Mouse (Mus musculus) kidney, postnatal 36 days (tissue): ENCODE measurements around the gene Irak2.

ENCODE experiments used
- DNase-seq, 2 experiments: peaks; one replicate each; pipeline ENCODE4 v3.0.0; 2021 to 2022; ENCODE audit warnings: mixed read lengths in 2 of 2

The Irak2 gene

DNA sequence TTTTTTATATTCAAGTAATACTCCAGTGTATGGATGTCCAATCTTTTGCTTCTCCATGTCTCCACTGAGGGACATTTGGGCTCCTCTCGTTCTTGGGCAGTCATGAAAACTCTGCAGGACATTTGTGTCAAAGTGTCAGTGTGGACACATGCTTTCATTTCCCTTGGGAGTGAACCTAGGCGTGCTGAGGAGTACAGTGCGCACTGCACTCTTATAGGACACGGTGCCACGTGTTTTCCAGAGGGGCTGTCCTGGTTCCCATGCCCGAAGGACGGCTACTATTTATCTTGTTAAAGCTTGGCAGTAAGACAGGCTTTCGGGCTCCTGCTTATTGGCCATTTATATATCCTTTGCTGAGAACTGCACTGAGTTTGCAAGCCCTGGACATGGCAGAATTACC lies 4.3 kb downstream of the Irak2 start:
- DNase-seq = no peak

DNA sequence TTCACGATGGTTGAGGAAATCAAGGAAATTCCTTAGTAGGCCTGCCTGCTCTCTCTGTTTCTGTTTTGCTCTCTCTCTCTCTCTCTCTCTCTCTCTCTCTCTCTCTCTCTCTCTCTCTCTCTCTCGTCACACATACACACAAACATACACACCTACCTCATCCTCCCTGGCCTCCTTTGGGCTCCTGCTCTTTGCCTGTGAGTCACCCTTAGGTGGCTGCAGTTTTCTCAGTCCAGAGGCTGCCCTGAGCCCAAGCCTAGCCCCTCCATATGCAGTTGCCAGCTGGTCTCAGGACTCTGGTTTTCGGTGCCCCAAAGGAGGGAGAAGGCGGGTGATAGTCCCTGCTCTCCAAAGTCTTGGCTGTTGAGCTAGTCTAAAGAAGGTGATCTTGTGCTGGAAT lies 4.8 kb downstream of the Irak2 start:
- DNase-seq = no peak

DNA sequence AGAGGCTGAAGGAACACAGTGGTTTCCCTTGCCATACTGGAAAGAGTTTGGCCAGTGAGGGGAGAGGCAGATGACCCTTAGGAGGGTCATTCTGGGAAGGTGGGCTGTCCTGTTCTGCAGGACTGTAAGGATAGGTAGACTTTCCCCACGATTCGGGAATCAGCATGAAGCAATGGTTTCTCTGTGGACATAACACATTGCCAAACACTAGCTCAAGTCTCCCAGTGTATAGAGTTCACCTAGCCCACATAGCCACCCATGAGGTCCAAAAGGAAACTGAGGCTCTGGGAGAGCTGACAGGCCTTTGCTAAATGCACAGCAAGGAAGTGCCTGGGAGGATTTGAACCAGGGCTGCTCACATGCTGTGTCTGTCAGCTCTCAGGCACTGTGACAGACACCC lies 5.7 kb downstream of the Irak2 start:
- DNase-seq = no peak

DNA sequence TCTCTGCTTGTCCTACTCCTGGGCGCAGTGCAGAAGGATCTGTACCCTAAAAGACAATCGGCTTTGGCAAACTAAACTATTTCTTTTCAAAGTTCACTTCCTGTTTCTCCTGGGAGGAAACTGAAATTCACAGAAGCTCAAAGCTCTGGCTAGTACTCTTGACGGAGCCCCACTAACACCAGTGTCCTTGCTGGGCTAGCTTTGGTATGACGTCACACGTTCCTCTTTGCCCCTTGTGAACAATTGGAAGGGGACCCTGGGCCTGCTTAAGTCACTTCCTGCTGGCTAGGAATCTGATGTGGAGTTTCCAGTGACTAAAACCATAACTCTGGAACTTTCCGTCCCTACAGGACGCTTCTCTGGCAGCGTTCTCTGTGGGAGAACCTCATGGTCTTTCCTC lies 6.5 kb downstream of the Irak2 start:
- DNase-seq = peak; percentile 64 to 87

DNA sequence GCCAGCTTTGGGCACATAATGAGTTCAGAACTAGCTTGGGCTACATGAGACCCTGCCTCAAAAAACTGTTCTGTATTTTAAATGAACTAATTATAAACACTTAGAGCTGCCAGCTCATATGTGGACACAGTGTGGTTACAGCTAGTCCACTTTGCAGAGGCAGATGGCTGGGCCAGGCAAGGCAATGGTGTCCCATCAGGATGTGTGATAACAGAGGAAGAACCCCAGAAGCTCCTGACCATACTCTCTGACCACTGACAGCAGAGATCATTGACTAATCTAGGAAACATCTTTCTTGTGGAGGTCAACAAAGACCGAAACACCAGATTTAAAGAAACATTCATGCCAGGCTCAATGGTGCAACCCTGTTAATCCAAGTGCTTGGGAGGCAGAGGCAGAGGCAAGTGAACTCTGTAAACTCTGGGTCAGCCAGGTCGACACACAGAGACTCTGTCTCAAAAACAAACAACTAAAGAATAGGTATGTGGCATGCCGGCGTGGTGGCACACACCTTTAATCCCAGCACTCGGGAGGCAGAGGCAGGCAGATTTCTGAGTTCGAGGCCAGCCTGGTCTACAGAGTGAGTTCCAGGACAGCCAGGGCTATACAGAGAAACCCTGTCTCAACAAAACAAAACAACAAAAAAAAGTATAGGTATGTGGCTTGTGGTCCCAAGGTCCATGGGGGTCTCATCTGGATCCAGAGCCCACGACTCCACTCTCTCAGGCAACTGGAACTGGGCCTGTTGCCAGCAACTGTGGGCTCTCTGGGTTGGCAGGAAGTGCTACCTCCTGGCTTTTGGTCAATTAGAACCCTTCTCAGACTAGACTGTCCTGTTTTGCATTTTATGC lies 11.3 kb downstream of the Irak2 start:
- DNase-seq = peak; percentile 26 to 54

DNA sequence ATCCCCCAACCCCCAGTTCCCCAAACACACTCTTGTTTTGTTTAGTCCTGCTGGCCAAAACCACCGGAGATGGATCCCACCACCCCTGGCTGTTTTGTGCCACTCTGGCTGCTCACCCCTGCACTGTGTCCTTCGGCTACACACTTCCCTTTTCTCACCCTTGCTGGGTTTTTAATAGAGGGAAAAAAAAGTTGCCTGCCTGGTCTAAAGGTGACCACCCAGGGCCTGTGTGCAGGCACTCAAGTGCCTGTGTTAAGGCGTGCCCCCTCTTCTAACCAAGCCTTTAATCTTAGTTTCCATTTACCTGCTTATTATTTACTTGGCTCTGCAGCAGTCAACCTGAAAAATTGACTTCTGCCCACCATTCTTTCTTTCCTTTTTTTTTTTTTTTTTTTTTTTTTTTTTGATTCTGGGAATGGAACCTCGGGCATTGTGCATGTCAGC lies 12.0 kb downstream of the Irak2 start:
- no peak for DNase-seq

DNA sequence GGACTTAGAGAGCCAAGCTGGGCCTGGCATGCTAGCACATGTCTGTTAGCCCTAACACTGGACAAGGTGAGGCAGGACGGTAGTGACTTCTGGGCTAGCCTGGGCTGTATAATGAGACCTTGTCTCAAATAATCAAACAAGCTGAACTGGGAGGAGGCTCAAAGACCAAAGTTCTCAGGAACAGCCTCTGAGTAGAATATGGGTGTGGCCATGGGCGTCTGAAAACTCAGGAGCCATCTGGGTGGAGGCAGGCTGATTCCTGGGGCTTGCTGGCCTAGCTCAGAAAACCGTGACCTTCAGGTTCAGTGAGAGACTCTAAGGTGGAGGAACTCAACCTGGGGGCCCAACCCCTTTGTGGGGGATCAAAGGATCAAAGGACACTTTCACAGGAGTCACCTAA lies 13.4 kb downstream of the Irak2 start:
- peak in 1 of 2 experiments; percentile 17 for DNase-seq

DNA sequence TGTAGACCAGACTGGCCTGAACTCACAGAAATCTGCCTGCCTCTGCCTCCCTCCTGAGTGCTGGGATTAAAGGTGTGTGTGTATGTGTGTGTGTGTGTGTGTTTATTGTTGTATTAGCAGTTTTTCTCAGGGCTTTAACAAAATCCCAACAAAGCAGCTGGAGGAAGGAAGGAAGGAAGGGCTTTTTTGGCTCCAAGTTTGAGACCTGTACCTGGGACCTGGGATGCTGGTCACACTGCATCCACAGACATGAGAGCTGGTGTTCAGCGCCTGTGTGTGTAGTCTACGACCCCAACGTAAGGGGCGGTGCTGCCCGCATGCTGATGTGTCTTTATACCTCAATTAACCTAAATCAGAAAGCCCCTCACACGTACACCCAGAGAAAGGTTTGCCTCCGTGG lies 15.3 kb downstream of the Irak2 start:
- no peak for DNase-seq

DNA sequence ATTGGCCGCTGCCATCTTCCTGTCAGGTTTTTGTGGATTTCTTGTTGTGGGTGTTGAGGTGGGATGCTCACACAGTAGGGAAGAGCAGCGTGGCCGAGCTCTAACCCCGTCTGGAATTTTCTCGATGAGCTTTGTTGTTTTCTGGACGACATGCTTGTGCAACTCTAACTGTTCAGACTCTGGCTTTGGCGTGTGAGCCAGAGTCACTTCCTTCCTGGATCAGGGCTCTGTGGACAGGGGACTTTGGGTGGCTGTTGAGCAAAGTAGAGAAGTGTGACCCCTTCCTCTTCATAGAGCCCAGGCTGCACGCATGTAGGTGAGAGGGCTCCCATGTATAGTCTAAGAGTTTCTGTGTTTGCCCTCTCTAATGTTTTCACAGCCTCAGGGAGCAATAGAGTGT lies 15.8 kb downstream of the Irak2 start:
- peak; percentile 28 to 35 for DNase-seq

DNA sequence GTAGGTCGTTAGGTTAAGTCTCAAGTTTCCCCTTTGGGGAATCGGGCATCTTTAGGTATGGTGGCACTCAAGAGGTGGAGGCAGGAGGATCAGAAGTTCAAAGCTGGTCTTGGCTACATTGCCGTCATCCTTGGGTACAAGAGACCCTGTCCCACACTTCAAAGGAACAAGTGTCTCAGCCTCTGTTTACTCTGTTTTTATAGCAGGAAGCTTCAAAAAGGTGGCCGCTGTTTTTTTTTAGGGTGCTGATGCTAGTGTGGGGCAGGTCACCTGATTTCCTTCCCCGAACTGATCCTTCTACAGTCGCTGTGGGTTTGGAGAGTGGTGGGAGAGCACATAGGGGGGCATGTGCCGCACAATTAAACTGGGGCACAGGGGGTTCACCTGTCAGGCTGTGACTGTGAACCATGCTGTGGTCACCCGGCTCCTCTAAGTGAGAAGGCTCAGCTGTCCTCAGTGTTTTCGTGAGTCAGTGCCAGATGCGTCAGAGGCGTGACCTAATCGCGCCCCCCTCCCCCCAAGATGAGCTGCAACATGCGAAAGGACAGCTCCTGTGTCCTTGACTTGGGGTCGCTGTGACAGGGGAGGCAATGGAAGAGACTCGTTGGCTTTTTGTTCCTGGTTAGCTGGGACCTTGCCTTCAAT lies 16.6 kb downstream of the Irak2 start:
- peak; percentile 26 to 40 for DNase-seq

DNA sequence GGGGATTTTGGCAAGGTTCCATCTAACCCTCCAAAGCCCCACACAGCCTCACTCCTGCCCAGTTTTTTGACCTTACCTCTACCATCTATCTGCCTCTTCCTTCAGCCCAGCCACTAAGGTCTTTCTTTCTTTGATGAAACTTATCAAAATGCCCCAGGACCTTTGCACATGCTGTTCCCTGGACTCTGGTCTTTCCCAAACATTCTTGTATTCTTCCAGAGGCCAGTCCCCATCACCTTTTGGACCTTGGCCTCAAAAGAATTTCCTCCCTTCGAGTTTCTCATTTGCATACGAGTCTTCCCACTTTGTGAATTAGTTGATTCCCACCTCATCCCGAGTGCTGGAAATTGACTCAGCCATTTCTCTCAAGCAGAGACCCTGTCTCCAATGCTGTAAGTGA lies 17.2 kb downstream of the Irak2 start:
- DNase-seq = peak in 1 of 2 experiments; percentile 57

DNA sequence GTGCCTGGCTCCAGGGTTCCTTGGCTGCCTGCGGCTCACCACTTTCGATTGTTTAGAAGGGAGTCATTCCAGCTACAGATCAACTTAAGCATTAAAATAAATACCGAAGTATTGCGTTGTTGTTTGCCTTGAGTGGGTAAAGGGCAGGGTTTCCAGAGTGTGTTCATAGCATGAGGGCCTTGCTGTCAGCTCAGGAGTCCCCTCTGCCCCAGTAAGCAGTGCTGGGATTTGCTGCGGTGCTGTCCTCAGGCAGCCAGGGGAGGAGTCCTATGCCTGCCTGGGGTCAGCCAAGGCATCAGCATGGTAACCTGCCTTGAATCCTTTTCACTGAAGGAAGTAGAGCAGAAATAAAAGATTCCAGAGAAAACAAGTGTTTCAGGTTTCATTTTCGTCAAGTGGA lies 18.6 kb downstream of the Irak2 start:
- DNase-seq = peak; percentile 44 to 50

DNA sequence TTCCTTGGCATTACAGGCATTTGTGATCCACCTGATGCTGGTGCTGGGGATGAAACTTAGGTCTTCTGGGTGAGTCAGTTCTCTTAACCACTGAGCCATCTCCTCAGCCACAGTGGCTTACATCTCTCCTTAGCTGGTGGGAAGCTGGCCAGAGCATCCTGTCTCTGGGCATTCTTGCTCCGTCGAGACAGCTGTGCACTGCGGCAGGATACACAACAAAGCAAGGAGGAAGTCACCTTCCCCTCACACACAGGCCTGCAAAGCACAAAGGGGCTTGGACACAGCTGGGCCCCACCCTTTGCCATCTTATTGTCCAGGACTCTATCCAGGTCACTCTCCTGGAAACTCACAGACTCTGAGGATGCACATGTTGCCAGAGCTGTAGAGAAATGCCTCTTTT lies 20.0 kb downstream of the Irak2 start:
- DNase-seq = peak; percentile 67 to 69

DNA sequence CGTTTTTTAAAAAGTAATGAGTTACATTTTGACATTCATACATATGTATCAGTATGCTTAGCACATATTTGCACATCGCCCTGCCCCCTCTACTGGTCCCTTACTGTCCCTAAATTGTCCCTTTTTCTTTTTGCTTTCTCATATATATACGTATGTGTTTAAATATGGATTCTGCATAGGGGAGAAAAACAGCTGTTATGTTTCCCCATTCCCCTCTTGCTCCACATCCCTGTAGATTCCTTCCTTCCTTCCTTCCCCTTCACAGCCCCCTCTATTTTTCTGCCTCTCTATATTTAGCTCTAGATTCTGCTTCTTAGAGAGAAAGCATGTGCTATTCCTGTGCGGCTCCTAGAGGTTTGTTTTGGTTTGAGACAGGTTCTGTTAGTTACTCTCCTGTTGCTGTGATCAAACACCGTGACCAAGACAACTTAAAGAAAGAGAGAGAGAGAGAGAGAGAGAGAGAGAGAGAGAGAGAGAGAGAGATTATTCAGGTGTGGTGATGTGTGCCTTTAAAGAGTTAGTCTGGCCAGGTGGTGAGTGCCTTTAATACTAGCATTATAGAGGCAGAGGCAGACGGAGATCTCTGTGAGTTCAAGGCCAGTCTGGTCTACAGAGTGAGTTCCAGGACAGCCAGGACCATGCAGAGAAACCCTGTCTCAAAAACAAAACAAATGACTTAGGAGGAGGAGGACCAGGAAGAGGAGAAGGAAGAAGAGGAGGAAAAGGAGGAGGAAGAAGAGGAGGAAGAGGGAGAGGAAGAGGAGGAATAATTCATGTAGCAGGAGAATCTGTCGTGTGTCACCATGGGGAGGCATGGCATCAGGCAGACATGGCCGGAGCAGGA lies 21.6 kb downstream of the Irak2 start:
- DNase-seq = no peak

DNA sequence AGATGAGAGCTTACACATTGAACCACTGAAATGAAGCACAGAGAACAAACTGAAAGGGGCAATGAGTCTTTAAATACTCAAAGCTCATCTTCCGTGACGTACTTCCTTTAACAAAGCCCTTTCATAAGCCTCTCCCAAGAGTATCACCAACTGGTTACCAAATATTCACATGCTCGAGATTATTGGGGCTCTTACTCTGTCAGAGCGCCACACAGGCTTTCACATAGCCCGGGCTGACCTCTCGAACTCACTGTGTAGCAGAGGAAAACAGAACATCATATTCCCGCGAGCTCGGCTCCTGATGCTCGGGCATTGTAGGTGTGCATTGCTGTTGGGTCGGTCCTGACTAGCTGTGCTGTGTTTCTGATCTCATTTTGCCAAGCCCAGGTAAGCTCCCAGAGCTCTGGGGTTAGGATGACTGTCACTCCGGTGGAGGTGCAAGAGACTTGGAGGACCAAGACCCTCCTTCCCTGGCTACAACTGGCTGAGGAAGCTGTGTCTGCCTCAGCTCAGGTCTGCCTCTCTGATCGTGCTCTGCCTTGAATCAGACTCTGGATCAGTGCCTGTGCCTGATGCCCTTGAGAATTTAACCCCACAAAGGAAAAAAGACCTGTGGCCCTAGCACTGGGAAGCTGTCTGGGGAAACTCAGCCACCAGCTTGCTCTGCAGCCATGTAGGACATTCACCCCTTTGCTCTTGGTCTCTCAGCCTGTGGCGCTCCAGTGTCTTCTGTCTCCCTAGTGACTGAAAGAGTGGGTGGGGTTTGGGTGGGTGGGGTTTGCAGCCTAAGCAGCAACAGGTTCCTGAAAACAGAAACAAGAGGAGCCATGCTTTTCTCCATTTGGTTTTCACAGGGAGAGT lies 22.5 kb downstream of the Irak2 start:
- DNase-seq = peak; percentile 27 to 35

DNA sequence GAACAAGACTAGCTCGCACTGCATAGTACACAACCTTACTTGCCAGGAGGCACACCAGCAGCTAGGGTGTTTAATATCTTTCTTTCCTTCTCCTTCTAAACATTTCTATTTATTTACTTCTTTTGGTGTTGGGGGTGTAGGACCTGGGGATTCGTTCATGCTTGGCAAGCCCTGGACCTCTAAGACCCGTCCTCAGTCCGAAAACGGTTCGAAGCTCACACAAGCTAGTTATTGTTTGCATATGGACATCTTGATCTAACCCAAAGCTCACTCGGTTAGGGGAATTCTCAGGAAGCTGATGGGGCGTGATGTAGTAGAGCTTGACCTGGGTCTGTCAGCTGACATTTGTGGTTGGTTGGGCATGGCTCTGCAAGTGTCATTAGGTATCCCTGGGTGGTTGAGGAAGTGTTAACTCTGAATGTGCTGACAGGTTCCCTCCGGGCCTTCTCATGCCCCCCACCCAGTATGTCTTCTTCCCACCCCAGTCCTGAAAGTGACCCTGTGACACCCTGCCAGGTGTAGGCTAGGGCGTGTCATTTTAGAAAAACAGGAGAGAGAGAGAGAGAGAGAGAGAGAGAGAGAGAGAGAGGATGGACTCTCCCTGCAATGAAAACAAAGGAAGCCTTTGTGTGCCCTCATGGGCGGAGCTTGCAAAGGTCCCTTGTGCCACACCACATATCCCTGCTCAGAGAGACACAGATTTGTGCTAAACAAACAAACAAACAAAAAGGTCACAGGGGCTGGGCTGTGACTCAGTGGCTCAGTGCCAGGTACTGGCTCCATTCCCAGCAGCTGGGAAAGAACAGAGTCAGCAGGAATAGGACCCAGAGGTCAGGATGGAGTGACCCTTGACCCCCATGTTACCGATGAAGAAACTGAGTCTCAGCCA lies 23.3 kb downstream of the Irak2 start:
- peak; percentile 89 to 94 for DNase-seq

DNA sequence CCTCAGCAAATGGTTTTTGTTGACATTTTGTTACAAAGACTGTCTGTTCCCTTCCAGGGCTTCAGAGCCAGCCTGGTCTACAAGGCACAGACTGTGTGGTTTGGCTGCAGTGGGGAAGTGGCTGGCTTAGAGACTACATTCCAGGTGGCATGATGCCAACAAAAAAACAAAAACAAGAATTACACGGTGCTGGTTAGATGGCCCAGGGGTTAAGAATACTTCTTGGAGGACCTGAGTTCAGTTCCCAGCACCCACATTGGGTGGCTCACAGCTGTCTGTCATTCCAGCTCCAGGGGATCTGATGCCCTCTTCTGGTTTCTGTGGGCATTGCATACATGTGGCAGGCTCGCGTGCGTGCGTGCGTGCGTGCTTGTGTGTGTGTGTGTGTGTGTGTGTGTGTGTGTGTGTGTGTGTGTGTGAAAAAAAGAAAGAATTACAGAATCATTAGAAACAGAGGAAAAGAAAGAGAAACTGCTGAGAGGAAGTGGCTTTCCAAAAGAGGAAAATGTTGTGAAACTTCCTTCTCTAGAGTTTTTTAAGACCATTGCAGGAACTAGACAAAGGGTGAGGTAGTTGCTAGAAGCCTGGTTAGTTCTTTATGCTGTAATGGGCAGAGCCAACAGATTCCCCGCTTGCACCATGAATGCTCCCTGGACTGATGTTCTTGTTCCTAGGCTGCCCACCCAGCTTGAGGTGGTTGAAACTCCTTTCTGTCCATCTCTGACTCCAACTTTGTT lies 24.9 kb downstream of the Irak2 start:
- DNase-seq = peak in 1 of 2 experiments; percentile 28

DNA sequence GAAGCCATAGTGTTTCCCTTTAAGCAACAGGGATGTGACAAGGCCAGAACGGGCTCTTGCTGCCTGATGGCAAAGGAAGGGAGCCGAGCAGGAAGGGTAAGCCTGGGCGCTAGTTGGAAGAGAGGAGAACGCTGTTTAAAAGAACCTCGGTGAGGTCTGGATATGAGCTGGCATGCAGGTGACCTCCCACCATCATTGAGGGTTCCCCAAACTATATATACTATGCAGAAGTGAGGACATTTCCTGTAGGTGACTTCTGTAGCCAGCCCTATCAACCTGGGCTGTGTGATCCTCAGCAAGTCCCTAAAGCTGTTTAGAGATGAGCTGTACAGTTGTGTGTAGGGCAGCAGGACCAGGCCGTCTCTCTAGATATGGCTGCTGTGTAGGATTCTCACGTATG lies 26.0 kb downstream of the Irak2 start:
- DNase-seq = no peak

DNA sequence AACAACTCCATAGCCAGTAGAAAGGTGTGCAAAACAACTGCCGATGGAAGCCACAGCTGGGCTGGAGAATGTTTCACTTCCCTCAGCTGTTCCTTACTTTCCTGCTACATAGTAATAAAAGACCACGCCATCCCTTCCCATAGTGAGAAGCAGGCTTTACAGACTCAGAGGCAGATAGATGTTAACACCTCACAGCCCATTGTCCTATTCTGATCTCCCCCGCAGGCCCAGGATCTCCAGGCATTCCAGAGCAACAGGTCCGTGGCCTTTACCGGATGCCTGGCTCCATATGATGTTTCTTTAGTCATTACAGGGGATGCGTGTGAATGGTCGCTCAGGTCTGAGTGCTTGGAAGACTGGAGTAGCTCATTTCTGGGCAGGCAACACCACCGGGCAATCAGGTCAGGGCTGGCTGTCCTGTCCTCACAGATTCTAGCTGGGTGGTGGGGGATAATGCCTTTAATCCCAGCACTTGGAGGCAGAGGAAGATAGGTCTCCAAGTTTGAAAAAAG lies 29.4 kb downstream of the Irak2 start:
- no peak for DNase-seq
